Mouse (Mus musculus) forebrain, postnatal 0 days (tissue): ENCODE measurements around the gene Zyx. TPM values are rescaled to one million over a fixed set of nuclear protein-coding genes. Genes with fewer than 3 reads are reported as not detected.

ENCODE experiments used
- ATAC-seq: fragments of 200-750 bp; cut with Nextera tagmentation; 2 replicates; pipeline ENCODE4 v1.8.0; 2017; ENCODE audit warnings: mild to moderate bottlenecking, moderate library complexity
- DNase-seq: peaks from one replicate; pipeline ENCODE4 v3.0.0-alpha.2; 2015
- H3K27ac ChIP-seq: fragments of 300-500 bp; sonication (generic); 2 replicates; pipeline ENCODE4 v1.5.1; 2014; ENCODE audit warnings: low read depth, mild to moderate bottlenecking, antibody characterized with exemption, low read length, moderate library complexity, mixed read lengths
- H3K27me3 ChIP-seq: fragments of 300-500 bp; sonication (generic); 2 replicates; pipeline ENCODE4 v1.6.1; 2014; ENCODE audit warnings: mild to moderate bottlenecking, low read length, mixed read lengths; ENCODE audit not compliant: insufficient read depth
- H3K36me3 ChIP-seq: fragments of 300-500 bp; sonication (generic); 2 replicates; pipeline ENCODE4 v1.6.1; 2014; ENCODE audit warnings: mild to moderate bottlenecking, moderate library complexity; ENCODE audit not compliant: insufficient read depth
- H3K4me1 ChIP-seq: fragments of 300-500 bp; sonication (generic); 2 replicates; pipeline ENCODE4 v1.6.1; 2014; ENCODE audit warnings: antibody characterized with exemption; ENCODE audit not compliant: insufficient read depth
- H3K4me2 ChIP-seq: fragments of 300-500 bp; sonication (generic); 2 replicates; pipeline ENCODE4 v1.6.1; 2014; ENCODE audit warnings: low read depth, mild to moderate bottlenecking, moderate library complexity
- H3K4me3 ChIP-seq: fragments of 300-500 bp; sonication (generic); 2 replicates; pipeline ENCODE4 v1.5.1; 2014; ENCODE audit warnings: low read depth, low read length, mixed read lengths
- H3K9ac ChIP-seq: fragments of 300-500 bp; sonication (generic); 2 replicates; pipeline ENCODE4 v1.6.1; 2014; ENCODE audit warnings: mild to moderate bottlenecking
- H3K9me3 ChIP-seq: fragments of 300-500 bp; sonication (generic); 2 replicates; pipeline ENCODE4 v1.6.1; 2016; ENCODE audit warnings: low read length
- CTCF ChIP-seq: sonication (generic); IDR thresholded peaks from 2 replicates; pipeline ENCODE4 v1.5.1; 2016; ENCODE audit warnings: antibody characterized with exemption, control low read depth, low read depth
- WGBS: fragments of 180-500 bp; shearing (Covaris S2); extraction: QIAGEN DNeasy Blood & Tissue Kit; methylation state at CpG from one replicate; pipeline ENCODE4 v1.1.7; 2014; 5-methylcytosine and 5-hydroxymethylcytosine counted together
- polyA plus RNA-seq: library from polyadenylated mRNA; unstranded; fragments of >200 nt; fragmentation: Nextera tagmentation; extraction: Ambion mirVana; gene quantifications from 2 replicates; pipeline ENCODE4 v1.2.1, GENCODE M21; 2015
- total RNA-seq: library from RNA; depleted of rRNA; stranded (reverse); fragments of >200 nt; gene quantifications from 2 replicates; pipeline ENCODE4 v1.2.3, GENCODE M21; 2014; rRNA removed

Zyx gene
- total RNA-seq (30.5 and 35.6 TPM in 2 replicates), polyA plus RNA-seq (43.5 and 51.6 TPM in 2 replicates)

DNA sequence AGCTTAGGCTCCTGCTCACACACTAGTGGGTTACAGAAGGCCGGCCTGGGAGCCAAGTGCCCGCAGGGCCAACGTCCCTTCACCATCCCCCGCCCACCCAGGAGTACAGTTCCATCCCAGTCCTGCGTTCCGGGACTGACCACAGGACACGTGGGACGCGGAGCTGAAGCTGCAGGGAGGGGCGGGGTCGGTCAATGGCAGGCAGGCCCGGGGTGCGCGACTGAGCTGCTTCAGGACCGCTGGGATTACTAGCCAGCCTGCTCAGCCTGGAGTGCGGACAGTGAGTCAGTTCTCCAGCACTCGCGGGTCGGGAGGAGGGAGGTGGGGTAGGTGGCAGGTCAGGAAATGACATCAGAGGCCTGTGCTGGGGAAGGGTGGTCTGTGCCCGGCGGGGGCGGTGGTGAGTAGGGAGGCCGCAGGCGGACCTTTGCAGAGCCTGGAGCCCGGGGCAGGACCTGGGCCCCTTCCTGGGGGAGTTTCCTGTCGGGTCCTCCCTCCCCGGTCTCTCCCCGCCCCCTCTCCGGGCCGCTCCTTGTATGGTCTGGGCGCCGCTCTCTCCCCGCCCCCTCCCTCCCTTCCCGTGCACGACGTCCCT is at the start of gene Zyx:
Gene Zyx, plus strand, starts transcription at position 205 of the 595 bp plus-strand sequence.
- under 1% methylated on average over 22 of the region's 36 CpGs for WGBS
- no peaks in the 10 kb centered on the region for H3K9me3 ChIP-seq
- DNase-seq, result peak; percentile 79
- peak within 1 kb of the TSS; percentile 72 for H3K27ac ChIP-seq
- no peaks in the 10 kb centered on the region for H3K27me3 ChIP-seq
- ATAC-seq, result peak; percentile 90
- H3K4me2 ChIP-seq, result peak within 1 kb of the TSS; percentile 91
- peaks cover 10% of the 10 kb centered on the region for H3K4me1 ChIP-seq
- H3K4me3 ChIP-seq, result peak within 1 kb of the TSS; percentile 70
- H3K9ac ChIP-seq, result peak within 1 kb of the TSS; percentile 66
- TF ChIP-seq CTCF, result peak; percentile 47
- H3K36me3 ChIP-seq, result peaks cover 3% of the 10 kb centered on the region; the same call in 1 of the 2 replicates

GRCm38 (mm10) chr6:42309816-42310378 is 39.5 kb upstream of the Zyx start:
- Histone ChIP-seq H3K36me3 (peaks cover 21% of the 10 kb centered on the region; the same call in 1 of the 2 replicates), H3K4me3 (no peak overlapping the region), H3K9me3 (no peaks in the 10 kb centered on the region), H3K27ac (no peak overlapping the region), H3K4me2 (no peak overlapping the region), H3K27me3 (no peaks in the 10 kb centered on the region), H3K4me1 (no peaks in the 10 kb centered on the region), H3K9ac (no peak overlapping the region)
- ATAC-seq, result no peak
- DNase-seq, result no peak
- 48% methylated on average over 8 of the region's 8 CpGs for WGBS
- peak; percentile 35; the same call in 1 of the 2 replicates for TF ChIP-seq CTCF

DNA sequence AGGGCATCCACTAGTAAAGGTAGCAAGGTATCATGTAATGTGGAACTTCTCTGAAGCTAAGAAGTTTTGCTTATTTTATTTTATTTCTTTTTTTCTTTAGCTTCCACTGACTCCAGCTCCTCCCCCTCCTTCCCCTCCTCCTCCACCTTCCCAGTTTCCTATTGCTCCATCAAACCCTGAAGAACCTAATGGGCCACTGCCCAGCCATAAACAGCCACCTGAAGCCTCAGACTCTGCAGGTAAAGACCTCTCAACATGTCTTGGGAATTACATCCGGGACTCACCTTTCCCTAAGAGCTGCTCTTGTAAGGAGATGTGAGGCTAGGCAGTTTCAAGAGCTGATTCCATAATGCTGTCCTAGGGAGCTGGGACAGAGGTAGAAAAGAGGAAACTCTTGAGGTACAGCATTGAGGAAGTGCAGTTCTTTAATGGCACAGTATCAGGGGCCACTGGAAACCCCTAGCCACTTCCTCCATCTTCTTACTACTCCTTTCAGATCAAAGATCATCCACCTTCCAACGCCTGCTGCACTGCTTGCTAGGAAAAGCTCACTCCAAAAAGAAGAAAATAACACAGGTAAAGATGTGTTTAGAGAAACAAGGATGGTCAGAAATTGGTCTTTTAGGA is 38.9 kb upstream of the Zyx start:
- ATAC-seq (no peak), DNase-seq (no peak)
- H3K27me3 ChIP-seq, result no peaks in the 10 kb centered on the region
- H3K4me1 ChIP-seq, result no peaks in the 10 kb centered on the region
- WGBS, result 93% methylated on average over 2 of the region's 2 CpGs
- no peak overlapping the region for H3K9ac ChIP-seq
- H3K4me3 ChIP-seq, result no peak overlapping the region
- peaks cover 22% of the 10 kb centered on the region; the same call in 1 of the 2 replicates for H3K36me3 ChIP-seq
- no peak overlapping the region for H3K27ac ChIP-seq
- H3K9me3 ChIP-seq, result no peaks in the 10 kb centered on the region
- no peak for TF ChIP-seq CTCF
- no peak overlapping the region for H3K4me2 ChIP-seq

GRCm38 (mm10) chr6:42318293-42318692 is 31.1 kb upstream of the Zyx start:
- no peak overlapping the region for H3K27ac ChIP-seq
- no peak for DNase-seq
- no peak for TF ChIP-seq CTCF
- H3K4me1 ChIP-seq, result no peaks in the 10 kb centered on the region
- H3K9ac ChIP-seq, result no peak overlapping the region
- no peak overlapping the region for H3K4me3 ChIP-seq
- H3K36me3 ChIP-seq, result peaks cover 38% of the 10 kb centered on the region
- WGBS, result 90% methylated on average over 4 of the region's 4 CpGs
- H3K27me3 ChIP-seq, result no peaks in the 10 kb centered on the region
- H3K9me3 ChIP-seq, result no peaks in the 10 kb centered on the region
- H3K4me2 ChIP-seq, result no peak overlapping the region
- ATAC-seq, result no peak

DNA sequence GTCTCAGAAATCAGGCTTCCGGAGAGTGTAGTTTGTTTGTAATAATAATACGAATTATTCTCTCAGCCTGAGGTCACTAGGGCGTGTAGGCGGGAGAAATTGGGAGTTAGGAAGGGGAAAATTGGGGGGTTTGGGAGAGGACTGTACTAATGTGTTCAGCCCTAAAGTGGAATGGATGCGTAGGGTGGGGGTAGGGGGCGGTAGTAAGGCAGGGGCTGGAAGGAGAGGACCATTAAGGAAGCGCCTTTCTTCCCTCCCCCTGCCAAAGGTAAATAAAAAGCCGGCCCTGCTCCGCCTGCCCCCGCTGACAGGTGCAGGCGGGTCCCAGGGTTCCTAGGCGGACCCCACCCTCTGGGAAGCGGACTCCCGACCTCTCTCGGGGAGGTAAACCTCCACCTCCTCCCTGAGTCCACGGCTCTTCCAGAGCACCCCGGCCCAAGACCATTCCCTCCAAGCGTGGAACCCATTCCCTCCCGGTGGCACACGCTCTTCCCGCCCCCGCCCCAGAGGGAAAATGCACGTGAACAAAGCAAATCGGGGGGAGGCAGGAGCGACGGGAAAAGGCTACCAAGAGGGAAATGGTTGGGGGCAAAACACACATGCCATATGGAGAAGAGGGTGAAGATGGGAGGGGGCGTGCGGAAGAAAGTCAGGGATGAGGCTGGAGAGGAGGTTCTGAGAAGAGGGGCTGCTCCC is 25.9 kb upstream of the Zyx start:
- Histone ChIP-seq H3K27ac (peak overlapping the region; percentile 80), H3K4me3 (peak overlapping the region; percentile 82), H3K27me3 (no peaks in the 10 kb centered on the region), H3K4me1 (no peaks in the 10 kb centered on the region), H3K36me3 (peaks cover 7% of the 10 kb centered on the region), H3K4me2 (peak overlapping the region; percentile 88), H3K9ac (peak overlapping the region; percentile 82), H3K9me3 (no peaks in the 10 kb centered on the region)
- WGBS, result 3% methylated on average over 28 of the region's 28 CpGs
- peak; percentile 60 for DNase-seq
- TF ChIP-seq CTCF, result peak; percentile 22; the same call in 1 of the 2 replicates
- peak; percentile 44 for ATAC-seq

- H3K4me2 ChIP-seq, result peak overlapping the region; percentile 88
- peak; percentile 67 for DNase-seq
- H3K36me3 ChIP-seq, result peaks cover 3% of the 10 kb centered on the region; the same call in 1 of the 2 replicates
- H3K4me3 ChIP-seq, result peak overlapping the region; percentile 82
- H3K9ac ChIP-seq, result peak overlapping the region; percentile 82
- H3K27ac ChIP-seq, result peak overlapping the region; percentile 80
- no peaks in the 10 kb centered on the region for H3K9me3 ChIP-seq
- no peaks in the 10 kb centered on the region for H3K4me1 ChIP-seq
- ATAC-seq, result peak; percentile 65
- TF ChIP-seq CTCF, result peak; percentile 25
- 7% methylated on average over 24 of the region's 32 CpGs for WGBS
- no peaks in the 10 kb centered on the region for H3K27me3 ChIP-seq
These were observed 25.4 kb upstream of the Zyx start for GRCm38 (mm10) chr6:42324067-42324481.
